Mouse (Mus musculus): Measurements from ENCODE around the gene Krtap1-4.

Krtap1-4 gene

GRCm38 (mm10) chr11:99550765-99551164 is 32.7 kb downstream of the Krtap1-4 start, which contains the start of gene Krtap3-3:
TSS of gene Krtap3-3 (minus strand) at chr11:99550865.
- in situ Hi-C loops (cut with MboI, MseI): no loop called here

GRCm38 (mm10) chr11:99547892-99548291 is 35.6 kb downstream of the Krtap1-4 start:
- in situ Hi-C loops (cut with MboI, MseI): no loop called here

- in situ Hi-C loops (cut with MboI, MseI): no loop called here
Measured at GRCm38 (mm10) chr11:99539721-99540120, 43.7 kb downstream of the Krtap1-4 start.

Measured in T-helper 1 cell (primary cell).